Mouse (Mus musculus) ES-E14 (cell line): ENCODE data around the gene Tspan3.

Experiments
- CHD2 ChIP-seq: IDR thresholded peaks from 2 replicates; pipeline ENCODE4 v1.6.1; 2014; ENCODE audit warnings: mild to moderate bottlenecking, low read depth, low read length, inconsistent platforms
- HCFC1 ChIP-seq: IDR thresholded peaks from 2 replicates; pipeline ENCODE4 v1.6.1; 2012; ENCODE audit warnings: low read length, inconsistent platforms, borderline replicate concordance; ENCODE audit not compliant: insufficient read depth

- TF ChIP-seq HCFC1 (no peak), CHD2 (no peak)
These were observed 67.5 kb downstream of the Tspan3 start for GRCm38 (mm10) chr9:56097584-56098298.
